Mouse (Mus musculus) lung, postnatal 0 days (tissue): ENCODE results near the gene Olfr235.
"Not testable (repeated sequence)": the region's sequence is repeated elsewhere in the genome, so short reads cannot be mapped to it uniquely, and the experiment has no call there.

ENCODE experiments used
- CTCF ChIP-seq: IDR thresholded peaks from 2 replicates; pipeline ENCODE4 v1.5.1; 2016; ENCODE audit warnings: antibody characterized with exemption, mild to moderate bottlenecking
- EP300 ChIP-seq: IDR thresholded peaks from 2 replicates; pipeline ENCODE4 v1.6.1; 2016; ENCODE audit warnings: antibody characterized with exemption, mild to moderate bottlenecking, control low read depth

DNA sequence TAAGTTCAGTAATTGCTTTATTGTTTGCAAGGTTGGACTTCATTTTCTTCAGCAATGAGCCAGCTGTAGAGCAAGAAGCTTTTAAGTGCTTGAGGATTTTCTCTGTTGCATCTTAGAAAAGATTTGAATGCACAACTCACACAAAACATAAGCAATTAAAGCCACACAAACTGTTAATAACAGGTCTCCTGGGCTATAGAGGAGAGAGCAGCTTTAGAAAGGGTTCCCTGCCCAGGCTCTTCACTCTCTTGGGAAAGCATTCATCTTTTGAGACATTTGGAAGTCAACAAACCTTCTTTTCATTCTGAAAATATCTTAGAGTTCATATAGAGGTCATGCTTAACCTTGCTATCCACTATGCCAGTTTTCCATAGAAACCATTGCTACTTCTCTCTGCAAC, 28.3 kb upstream of the Olfr235 start, which contains the start of gene Olfr1432:
- not testable (repeated sequence) for TF ChIP-seq CTCF, EP300
